ENCODE assay signal across 32 mouse cellular contexts in genomic region chr8:6090028-6090427, GRCm38 (mm10).
A peak's percentile ranks its signal among the peaks of the same experiment; 100 is the strongest.
DNase-seq lines count a peak whose midpoint lies in the region; ATAC-seq lines count a peak whose summit lies in the region.
"Had no signal": no experiment of that assay in that cellular context is flagged by ENCODE, and none has a peak within 500 bp of the region (broad histone marks: within the 10 kb centered on the region; RNA-seq: fewer than 3 reads in every experiment).

No protein-coding gene starts in this region.

- no peaks in the 10 kb centered on the region for H3K27me3 ChIP-seq in forebrain, embryonic 15.5 days
- no peaks in the 10 kb centered on the region for H3K27me3 ChIP-seq in forebrain, embryonic 10.5 days (ENCODE audit: poor library complexity, severe bottlenecking)
- no peaks in the 10 kb centered on the region for H3K27me3 ChIP-seq in forebrain, embryonic 16.5 days (replicated peaks; ENCODE audit: control insufficient read depth, insufficient read depth, low read length)
- H3K27me3 ChIP-seq in kidney, embryonic 16.5 days (ENCODE audit: insufficient read depth, low read length): no peaks in the 10 kb centered on the region
- H3K27me3 ChIP-seq: embryonic facial prominence, embryonic 15.5 days; heart, embryonic 12.5 days; kidney, embryonic 15.5 days; neural tube, embryonic 12.5 days; Patski had no signal

- DNase-seq in forebrain, embryonic 10.5 days (ENCODE audit: extremely low spot score, low spot score): no peak
- peak; percentile 20 for DNase-seq in brain, adult 2 months (ENCODE audit: low read depth, low spot score)
- DNase-seq in layer of hippocampus, postnatal 14 days (ENCODE audit: low spot score in 2 of 2): peak; percentile 2 to 44
- DNase-seq in cerebellum, adult 9-10 months: no peak
- DNase-seq: adrenal gland, postnatal 10 days; cerebellum, adult 18-20 months; cerebellum, postnatal 14 days; gastrocnemius, postnatal 25 days; heart, adult 11 months; kidney, adult 18-20 months; kidney, postnatal 36 days; liver; lung, embryonic 14.5 days; lung, postnatal 14 days; right cerebral cortex, adult 18-20 months; spleen, adult 18-20 months; thymus, adult 18-20 months; thymus, postnatal 25 days had no signal

- 43% methylated on average over 4 of the region's 4 CpGs for WGBS in forebrain, embryonic 15.5 days
- WGBS in forebrain, embryonic 10.5 days: 95% methylated on average over 4 of the region's 4 CpGs
- 32% methylated on average over 4 of the region's 4 CpGs for WGBS in forebrain, embryonic 16.5 days
- WGBS in kidney, embryonic 16.5 days: 91% methylated on average over 4 of the region's 4 CpGs

- no peak overlapping the region for H3K27ac ChIP-seq in forebrain, embryonic 15.5 days (replicated peaks)
- no peak overlapping the region for H3K27ac ChIP-seq in forebrain, embryonic 10.5 days
- no peak overlapping the region for H3K27ac ChIP-seq in forebrain, embryonic 16.5 days (ENCODE audit: low read length)
- H3K27ac ChIP-seq in kidney, embryonic 16.5 days (ENCODE audit: low read length): no peak overlapping the region
- H3K27ac ChIP-seq: embryonic facial prominence, embryonic 10.5 days; embryonic facial prominence, embryonic 15.5 days; hindbrain, embryonic 14.5 days; kidney, embryonic 15.5 days; liver, embryonic 14.5 days; midbrain, embryonic 10.5 days; neural tube, embryonic 12.5 days had no signal

- H3K36me3 ChIP-seq in forebrain, embryonic 15.5 days: no peaks in the 10 kb centered on the region
- H3K36me3 ChIP-seq in forebrain, embryonic 10.5 days (replicated peaks): no peaks in the 10 kb centered on the region
- no peaks in the 10 kb centered on the region for H3K36me3 ChIP-seq in forebrain, embryonic 16.5 days (ENCODE audit: control insufficient read depth, insufficient read depth)
- no peaks in the 10 kb centered on the region for H3K36me3 ChIP-seq in kidney, embryonic 16.5 days (ENCODE audit: insufficient read depth, low read length)
- H3K36me3 ChIP-seq: embryonic facial prominence, embryonic 10.5 days; embryonic facial prominence, embryonic 15.5 days; heart, embryonic 12.5 days; kidney, embryonic 15.5 days; midbrain, embryonic 10.5 days; neural tube, embryonic 12.5 days had no signal

- peak; percentile 78 for ATAC-seq in forebrain, embryonic 15.5 days (replicated peaks)
- ATAC-seq in forebrain, embryonic 16.5 days: peak; percentile 90
- no peak for ATAC-seq in kidney, embryonic 16.5 days (ENCODE audit: low FRiP score, low TSS enrichment)
- ATAC-seq: midbrain, embryonic 16.5 days; Patski had no signal

- no peaks in the 10 kb centered on the region for H3K9me3 ChIP-seq in forebrain, embryonic 15.5 days
- H3K9me3 ChIP-seq in forebrain, embryonic 10.5 days: no peaks in the 10 kb centered on the region
- no peaks in the 10 kb centered on the region for H3K9me3 ChIP-seq in forebrain, embryonic 16.5 days (ENCODE audit: control insufficient read depth, low read length)
- no peaks in the 10 kb centered on the region for H3K9me3 ChIP-seq in kidney, embryonic 16.5 days (ENCODE audit: low read length)
- H3K9me3 ChIP-seq: embryonic facial prominence, embryonic 10.5 days; embryonic facial prominence, embryonic 15.5 days; heart, embryonic 12.5 days; kidney, embryonic 15.5 days; midbrain, embryonic 10.5 days; neural tube, embryonic 12.5 days had no signal

- peaks cover 3% of the 10 kb centered on the region; the same call in 1 of the 2 replicates for H3K4me1 ChIP-seq in forebrain, embryonic 15.5 days
- no peaks in the 10 kb centered on the region for H3K4me1 ChIP-seq in forebrain, embryonic 10.5 days
- 0 out of 2 replicates have a peak, but pooled peaks cover 3% of the 10 kb centered on the region for H3K4me1 ChIP-seq in forebrain, embryonic 16.5 days (replicated peaks; ENCODE audit: control insufficient read depth, insufficient read depth, low read length)
- H3K4me1 ChIP-seq in kidney, embryonic 16.5 days (ENCODE audit: insufficient read depth, low read length): no peaks in the 10 kb centered on the region
- H3K4me1 ChIP-seq: embryonic facial prominence, embryonic 10.5 days; embryonic facial prominence, embryonic 15.5 days; heart, embryonic 12.5 days; kidney, embryonic 15.5 days; midbrain, embryonic 10.5 days; neural tube, embryonic 12.5 days had no signal

- H3K4me3 ChIP-seq in forebrain, embryonic 15.5 days: no peak overlapping the region
- H3K4me3 ChIP-seq in forebrain, embryonic 10.5 days: no peak overlapping the region
- no peak overlapping the region for H3K4me3 ChIP-seq in forebrain, embryonic 16.5 days (replicated peaks; ENCODE audit: low read length)
- H3K4me3 ChIP-seq in kidney, embryonic 16.5 days (ENCODE audit: low read length): no peak overlapping the region
- H3K4me3 ChIP-seq: embryonic facial prominence, embryonic 10.5 days; embryonic facial prominence, embryonic 15.5 days; heart, embryonic 12.5 days; kidney, embryonic 15.5 days; midbrain, embryonic 10.5 days; myocyte; neural tube, embryonic 12.5 days had no signal

- H3K9ac ChIP-seq in forebrain, embryonic 15.5 days (replicated peaks): no peak overlapping the region
- H3K9ac ChIP-seq in forebrain, embryonic 16.5 days (replicated peaks; ENCODE audit: low read depth, low read length): no peak overlapping the region
- H3K9ac ChIP-seq in kidney, embryonic 16.5 days (replicated peaks; ENCODE audit: low read length): no peak overlapping the region
- H3K9ac ChIP-seq: embryonic facial prominence, embryonic 15.5 days; heart, embryonic 12.5 days; hindbrain, embryonic 14.5 days; kidney, embryonic 15.5 days; liver, embryonic 14.5 days; lung, embryonic 14.5 days; neural tube, embryonic 12.5 days had no signal

- no peak overlapping the region for H3K4me2 ChIP-seq in forebrain, embryonic 15.5 days (replicated peaks)
- no peak overlapping the region for H3K4me2 ChIP-seq in forebrain, embryonic 16.5 days (ENCODE audit: low read length)
- H3K4me2 ChIP-seq in kidney, embryonic 16.5 days (replicated peaks; ENCODE audit: low read depth, low read length): no peak overlapping the region
- H3K4me2 ChIP-seq: embryonic facial prominence, embryonic 15.5 days; heart, embryonic 12.5 days; hindbrain, embryonic 14.5 days; kidney, embryonic 15.5 days; lung, embryonic 14.5 days; neural tube, embryonic 12.5 days had no signal

Comparison
In these comparisons a context has a peak if more than half of its experiments do, and no peak if none do; other contexts are left out.
1. DNase-seq: peak in brain, adult 2 months (single experiment) and layer of hippocampus, postnatal 14 days (2 of 2); none in forebrain, embryonic 10.5 days (single experiment) and cerebellum, adult 9-10 months (single experiment).